Mouse (Mus musculus): ENCODE measurements at regions not wholly inside any gene's neighbourhood (a gene's known extent, or its start where the extent isn't known, plus 50 kb on each side); places are given as distances from the start of the nearest gene placed in this dataset.

GRCm38 (mm10) chr11:71594250-71594847 is 155.4 kb upstream of the Wscd1 start:
- TF ChIP-seq CTCF (IDR thresholded peaks at IDR 0.05; ENCODE audit: extremely low read depth, insufficient read depth, low read length) = no peak
- TF ChIP-seq POLR2A (IDR thresholded peaks at IDR 0.05; ENCODE audit: extremely low read depth, insufficient read depth, low read length) = no peak
